Mouse (Mus musculus) limb, embryonic 14.5 days (tissue): Measurements from ENCODE around the gene Fcgr1. TPM values are rescaled to one million over a fixed set of nuclear protein-coding genes. Genes with fewer than 3 reads are reported as not detected.

Experiments used
- ATAC-seq: fragments of 200-750 bp; cut with Nextera tagmentation; 2 replicates; pipeline ENCODE4 v1.8.0; 2017; ENCODE audit warnings: low read depth, moderate number of reproducible peaks, moderate TSS enrichment; ENCODE audit not compliant: low FRiP score
- DNase-seq: peaks from one replicate; pipeline ENCODE4 v3.0.0-alpha.2; 2015; ENCODE audit warnings: low spot score
- H3K27ac ChIP-seq: fragments of 300-500 bp; sonication (generic); replicated peaks from 2 replicates; pipeline ENCODE4 v1.5.1; 2014; ENCODE audit warnings: low read depth, mild to moderate bottlenecking, low read length, moderate library complexity, mixed read lengths
- H3K27me3 ChIP-seq: fragments of 300-500 bp; sonication (generic); 2 replicates; pipeline ENCODE4 v1.6.1; 2014; ENCODE audit warnings: low read length, mixed read lengths; ENCODE audit not compliant: control insufficient read depth, insufficient read depth
- H3K36me3 ChIP-seq: fragments of 300-500 bp; sonication (generic); 2 replicates; pipeline ENCODE4 v1.6.1; 2014; ENCODE audit warnings: mild to moderate bottlenecking, low read length, moderate library complexity, mixed read lengths; ENCODE audit not compliant: control insufficient read depth, insufficient read depth
- H3K4me1 ChIP-seq: fragments of 300-500 bp; sonication (generic); 2 replicates; pipeline ENCODE4 v1.6.1; 2014; ENCODE audit warnings: antibody characterized with exemption, low read length, mixed read lengths; ENCODE audit not compliant: control insufficient read depth, insufficient read depth
- H3K4me2 ChIP-seq: fragments of 300-500 bp; sonication (generic); replicated peaks from 2 replicates; pipeline ENCODE4 v1.6.1; 2014; ENCODE audit warnings: low read depth, mild to moderate bottlenecking, low read length, moderate library complexity; ENCODE audit not compliant: severe bottlenecking
- H3K4me3 ChIP-seq: fragments of 300-500 bp; sonication (generic); replicated peaks from 2 replicates; pipeline ENCODE4 v1.5.1; 2014; ENCODE audit warnings: low read length
- H3K9ac ChIP-seq: fragments of 300-500 bp; sonication (generic); 2 replicates; pipeline ENCODE4 v1.6.1; 2014; ENCODE audit warnings: mild to moderate bottlenecking, low read depth, low read length, moderate library complexity; ENCODE audit not compliant: severe bottlenecking
- H3K9me3 ChIP-seq: fragments of 300-500 bp; sonication (generic); 2 replicates; pipeline ENCODE4 v1.6.1; 2016; ENCODE audit warnings: low read length; ENCODE audit not compliant: control insufficient read depth
- POLR2A ChIP-seq: fragments of 200-500 bp; IDR thresholded peaks from 2 replicates; pipeline ENCODE4 v1.8.0; 2012; ENCODE audit warnings: inconsistent platforms, mild to moderate bottlenecking, moderate library complexity, borderline replicate concordance; ENCODE audit not compliant: insufficient read depth, insufficient read length; ENCODE audit errors: extremely low read depth
- WGBS: fragments of 180-500 bp; shearing (Covaris S2); extraction: QIAGEN DNeasy Blood & Tissue Kit; methylation state at CpG from one replicate; pipeline ENCODE4 v1.1.7; 2014; 5-methylcytosine and 5-hydroxymethylcytosine counted together
- polyA plus RNA-seq, 2 experiments: library from polyadenylated mRNA; depleted of rRNA in 1 of 2; stranded (reverse) in 1 of 2; unstranded in 1 of 2; fragments of >200 nt; fragmentation: Nextera tagmentation in 1 of 2; extraction: Ambion mirVana in 1 of 2; gene quantifications; 2 replicates each; pipeline versions ENCODE4 v1.2.1 to v1.2.3; 2012 to 2014

Gene Fcgr1
- polyA plus RNA-seq, 2 experiments: 3.1 to 3.3 TPM

- no peak overlapping the region for H3K4me2 ChIP-seq
- 36% methylated on average over 10 of the region's 10 CpGs for WGBS
These were observed 39.0 kb downstream of the Fcgr1 start for GRCm38 (mm10) chr3:96254683-96255355.

GRCm38 (mm10) chr3:96251787-96252186 is 42.0 kb downstream of the Fcgr1 start:
- no peaks in the 10 kb centered on the region for H3K27me3 ChIP-seq
- H3K9me3 ChIP-seq: no peaks in the 10 kb centered on the region
- no peak overlapping the region for H3K9ac ChIP-seq
- DNase-seq: no peak
- no peak overlapping the region for H3K4me3 ChIP-seq
- no peak overlapping the region for H3K4me2 ChIP-seq
- peaks cover 19% of the 10 kb centered on the region for H3K4me1 ChIP-seq
- no peak for ATAC-seq
- no peak overlapping the region for H3K27ac ChIP-seq
- no peaks in the 10 kb centered on the region for H3K36me3 ChIP-seq
- WGBS: 80% methylated on average over 3 of the region's 3 CpGs
- no peak for TF ChIP-seq POLR2A

More at GRCm38 (mm10) chr3:96254683-96255355, 39.0 kb downstream of the Fcgr1 start:
- Histone ChIP-seq H3K4me1 (peaks cover 9% of the 10 kb centered on the region; the same call in 1 of the 2 replicates), H3K27me3 (no peaks in the 10 kb centered on the region), H3K27ac (no peak overlapping the region), H3K4me3 (no peak overlapping the region), H3K9me3 (no peaks in the 10 kb centered on the region), H3K36me3 (no peaks in the 10 kb centered on the region), H3K9ac (no peak overlapping the region)
- no peak for TF ChIP-seq POLR2A
- ATAC-seq (no peak), DNase-seq (peak; percentile 40)

- H3K9me3 ChIP-seq: no peaks in the 10 kb centered on the region
- no peak overlapping the region for H3K27ac ChIP-seq
- H3K4me2 ChIP-seq: no peak overlapping the region
- H3K36me3 ChIP-seq: no peaks in the 10 kb centered on the region
- no peak for DNase-seq
- no peak overlapping the region for H3K4me3 ChIP-seq
- no peak for ATAC-seq
- TF ChIP-seq POLR2A: no peak
- peaks cover 14% of the 10 kb centered on the region for H3K4me1 ChIP-seq
- H3K27me3 ChIP-seq: no peaks in the 10 kb centered on the region
- WGBS: 16% methylated on average over 3 of the region's 3 CpGs
- no peak overlapping the region for H3K9ac ChIP-seq
These were observed 42.9 kb downstream of the Fcgr1 start for GRCm38 (mm10) chr3:96250890-96251289.

- ATAC-seq: no peak
- TF ChIP-seq POLR2A: no peak
- 0 out of 2 replicates have a peak overlapping the region, but pooled peaks have one; percentile 39 for H3K4me3 ChIP-seq
- no peaks in the 10 kb centered on the region for H3K27me3 ChIP-seq
- 48% methylated on average over 4 of the region's 4 CpGs for WGBS
- H3K9ac ChIP-seq: no peak overlapping the region
- no peak for DNase-seq
- H3K4me1 ChIP-seq: peaks cover 20% of the 10 kb centered on the region
- peak overlapping the region; percentile 49; the same call in 1 of the 2 replicates for H3K4me2 ChIP-seq
- no peaks in the 10 kb centered on the region for H3K36me3 ChIP-seq
- no peak overlapping the region for H3K27ac ChIP-seq
- H3K9me3 ChIP-seq: no peaks in the 10 kb centered on the region
These were observed 44.8 kb downstream of the Fcgr1 start for GRCm38 (mm10) chr3:96249034-96249345.

- Histone ChIP-seq H3K4me1 (peaks cover 22% of the 10 kb centered on the region), H3K27ac (no peak overlapping the region), H3K9me3 (no peaks in the 10 kb centered on the region), H3K27me3 (no peaks in the 10 kb centered on the region), H3K36me3 (no peaks in the 10 kb centered on the region), H3K9ac (peak overlapping the region; percentile 59; the same call in 1 of the 2 replicates), H3K4me3 (peak overlapping the region; percentile 39), H3K4me2 (peak overlapping the region; percentile 49)
- TF ChIP-seq POLR2A: no peak
- DNase-seq: no peak
- ATAC-seq: no peak
- WGBS: 36% methylated on average over 6 of the region's 6 CpGs
These were observed 45.4 kb downstream of the Fcgr1 start for GRCm38 (mm10) chr3:96248141-96249033.
